Mouse (Mus musculus) spleen, adult 18-20 months (tissue): ENCODE results near the gene Zfp800.

Experiments used
- DNase-seq, 2 experiments: peaks; one replicate each; pipeline ENCODE4 v3.0.0; 2022; ENCODE audit warnings: mixed read lengths in 2 of 2

Zfp800 gene

DNA sequence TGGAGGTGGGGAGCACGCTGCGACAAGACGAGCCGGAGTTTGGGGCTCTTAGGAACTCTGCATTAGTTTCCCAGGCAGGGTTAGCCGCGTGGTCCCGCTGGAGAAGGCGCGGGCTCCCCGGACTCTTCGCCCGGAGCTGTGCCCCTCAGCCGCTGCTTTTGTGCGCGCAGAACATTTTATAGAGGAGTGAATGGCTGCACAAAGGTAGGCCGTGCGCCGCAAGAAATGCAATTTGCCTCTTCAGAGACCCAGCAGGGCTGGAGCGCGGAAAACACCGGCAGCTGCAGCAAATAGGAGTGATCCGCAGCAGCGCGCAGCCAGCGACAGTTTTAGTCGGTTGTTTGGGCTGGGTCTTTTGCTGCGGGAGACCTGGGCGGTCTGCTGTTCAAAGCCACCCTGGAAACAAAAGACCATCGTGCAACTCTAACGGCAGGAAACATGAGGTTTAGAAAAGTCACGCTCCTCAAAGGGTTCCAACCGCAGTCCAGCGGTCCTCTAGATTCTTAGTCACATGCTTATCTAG is at the start of gene Zfp800:
Gene Zfp800, minus strand, starts transcription at position 325 of the 523 bp plus-strand sequence.
- DNase-seq, result peak in 1 of 2 experiments; percentile 15

DNA sequence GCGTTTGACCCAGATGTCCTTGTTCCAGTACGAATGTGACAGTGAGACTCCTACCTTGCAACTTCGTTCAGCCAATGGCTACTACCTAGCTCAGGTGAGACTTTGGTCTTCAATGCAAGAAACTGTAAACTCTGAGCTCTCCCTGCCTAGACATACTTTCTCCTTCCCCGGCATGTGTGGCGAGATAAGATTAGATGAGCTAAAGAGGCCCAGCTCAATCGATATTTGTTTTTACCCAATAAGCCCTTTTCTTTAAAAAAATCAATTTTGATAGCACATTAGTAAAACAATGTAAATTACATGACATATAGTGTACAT is 33.7 kb upstream of the Zfp800 start:
- DNase-seq, result no peak

DNA sequence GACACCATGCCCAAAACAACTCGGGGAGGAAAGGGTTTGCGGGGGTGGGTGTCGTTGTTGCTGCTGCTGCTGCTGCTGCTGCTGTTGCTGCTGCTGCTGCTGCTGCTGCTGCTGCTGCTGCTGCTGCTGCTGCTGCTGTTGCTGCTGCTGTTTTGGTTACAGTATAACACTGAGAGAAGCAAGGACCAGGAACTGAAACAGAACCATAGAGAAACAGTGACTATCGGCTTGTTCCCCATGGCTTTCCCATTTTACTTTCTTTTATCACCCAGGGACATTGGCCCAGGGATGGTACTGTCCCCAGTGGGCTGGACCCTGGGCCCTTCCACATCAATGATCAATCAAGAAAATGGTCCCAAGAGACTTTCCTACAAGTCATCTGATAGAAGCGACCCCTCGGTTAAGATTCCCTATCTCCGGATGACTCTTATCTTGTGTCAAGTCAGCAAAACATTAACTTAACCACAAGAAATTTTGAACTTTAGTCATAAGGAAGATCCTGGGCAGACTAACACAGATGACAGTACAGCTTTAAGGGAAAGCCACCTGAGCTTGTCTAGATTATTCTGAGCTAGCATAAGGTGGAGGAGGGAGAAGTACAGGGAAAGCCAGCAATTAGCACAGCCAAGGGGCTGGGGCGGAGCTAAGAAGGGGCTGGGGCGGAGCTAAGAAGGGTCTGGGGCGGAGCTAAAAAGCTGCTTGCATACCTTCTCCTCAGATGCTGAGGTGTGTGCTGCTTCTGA is 33.2 kb upstream of the Zfp800 start:
- DNase-seq, result no peak

DNA sequence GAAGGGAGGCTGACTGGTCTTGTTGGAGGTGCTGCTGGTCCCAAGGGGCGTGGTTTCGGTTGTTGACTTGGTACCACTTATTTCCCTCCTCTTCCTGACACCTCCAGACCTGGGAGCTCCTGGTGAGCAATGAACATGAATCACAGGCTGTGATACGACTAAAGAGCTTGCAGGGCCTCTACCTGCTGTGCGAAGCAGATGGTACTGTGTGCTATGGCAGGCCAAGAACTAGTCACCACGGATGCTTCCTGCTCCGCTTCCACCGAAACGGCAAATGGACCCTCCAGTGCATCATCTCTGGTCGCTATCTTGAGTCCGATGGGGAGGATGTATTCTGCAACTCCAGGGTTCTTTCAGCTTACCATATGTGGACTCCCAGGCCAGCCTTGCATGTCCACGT is 32.1 kb upstream of the Zfp800 start:
- DNase-seq, result no peak

DNA sequence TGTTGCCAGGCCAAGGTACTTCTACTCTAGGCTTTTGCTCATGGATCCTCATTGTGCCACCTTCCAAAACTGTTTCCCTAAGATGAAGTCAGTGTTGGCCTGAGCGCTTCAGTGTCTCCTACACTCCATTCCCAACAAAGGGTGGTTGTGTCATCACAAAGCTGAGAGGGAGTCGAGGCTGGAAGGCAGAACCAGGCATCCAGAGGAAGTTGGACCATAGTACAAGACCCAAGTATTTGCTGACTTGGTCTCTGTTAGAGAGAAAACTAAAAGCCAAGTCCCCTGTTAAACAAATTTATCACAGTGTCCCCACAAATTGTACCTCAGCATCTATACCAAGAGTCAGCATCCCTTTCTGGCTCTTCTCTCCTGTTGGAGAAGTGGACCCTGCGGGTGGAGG is 30.5 kb upstream of the Zfp800 start, which contains the start of gene Gcc1:
Gene Gcc1, minus strand, starts transcription at position 101 of the 400 bp plus-strand sequence.
- DNase-seq, result no peak

DNA sequence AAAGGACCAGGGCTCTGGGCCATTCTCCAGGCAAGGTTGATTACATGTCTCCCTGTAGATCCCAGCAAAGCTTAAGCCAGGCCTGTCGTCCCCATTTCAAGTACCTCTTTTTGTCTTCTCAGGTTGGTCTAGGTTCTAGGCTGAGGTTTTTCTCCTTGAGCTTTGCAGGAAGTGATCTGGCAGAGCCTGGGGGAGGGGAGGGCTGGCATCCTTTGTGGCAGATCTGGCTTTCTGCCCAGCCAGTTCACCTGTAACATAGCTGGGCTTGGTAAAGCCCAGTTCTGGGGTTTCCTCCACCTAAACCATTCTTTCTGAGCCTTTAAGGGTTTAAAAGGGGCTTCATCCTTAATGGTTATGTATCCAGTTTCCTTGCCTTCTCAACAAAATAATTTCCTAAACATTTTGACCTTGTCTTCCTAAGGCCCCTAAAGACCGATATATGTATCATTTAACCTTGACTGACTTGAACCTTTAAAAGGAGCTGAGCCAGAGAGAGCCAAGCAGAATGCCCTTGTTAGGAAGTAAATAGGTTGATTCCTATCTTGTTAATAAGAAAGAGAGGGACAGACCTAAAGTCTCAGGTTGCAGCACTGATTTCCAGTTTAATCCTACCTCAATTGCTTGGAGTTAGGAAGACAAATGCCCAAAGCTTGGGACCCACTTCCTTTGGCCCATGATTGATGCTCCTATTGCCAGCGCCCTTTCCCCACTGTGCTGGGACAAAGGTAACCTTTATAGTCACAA is 29.5 kb upstream of the Zfp800 start, which contains the start of gene Fscn3:
Gene Fscn3, plus strand, starts transcription at position 694 of the 744 bp plus-strand sequence.
- DNase-seq, result no peak

DNA sequence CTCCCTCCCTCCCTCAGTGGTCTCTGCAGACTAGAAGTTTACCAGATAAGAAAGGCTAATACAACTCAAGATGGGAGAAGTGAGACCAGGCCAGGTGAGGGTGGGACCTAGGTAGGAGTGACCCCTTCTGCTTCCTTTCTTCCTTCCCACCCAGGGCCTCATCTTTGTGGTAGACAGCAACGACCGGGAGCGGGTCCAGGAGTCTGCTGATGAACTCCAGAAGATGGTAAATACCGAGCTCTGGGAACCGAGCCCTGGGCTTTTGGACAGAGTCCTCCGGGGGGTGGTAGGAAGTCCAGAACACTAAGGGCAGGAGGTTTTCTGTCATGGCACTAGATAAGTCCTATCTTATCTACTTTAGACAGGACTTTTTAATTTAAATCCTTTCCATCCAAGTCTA is 27.2 kb upstream of the Zfp800 start:
- no peak for DNase-seq

DNA sequence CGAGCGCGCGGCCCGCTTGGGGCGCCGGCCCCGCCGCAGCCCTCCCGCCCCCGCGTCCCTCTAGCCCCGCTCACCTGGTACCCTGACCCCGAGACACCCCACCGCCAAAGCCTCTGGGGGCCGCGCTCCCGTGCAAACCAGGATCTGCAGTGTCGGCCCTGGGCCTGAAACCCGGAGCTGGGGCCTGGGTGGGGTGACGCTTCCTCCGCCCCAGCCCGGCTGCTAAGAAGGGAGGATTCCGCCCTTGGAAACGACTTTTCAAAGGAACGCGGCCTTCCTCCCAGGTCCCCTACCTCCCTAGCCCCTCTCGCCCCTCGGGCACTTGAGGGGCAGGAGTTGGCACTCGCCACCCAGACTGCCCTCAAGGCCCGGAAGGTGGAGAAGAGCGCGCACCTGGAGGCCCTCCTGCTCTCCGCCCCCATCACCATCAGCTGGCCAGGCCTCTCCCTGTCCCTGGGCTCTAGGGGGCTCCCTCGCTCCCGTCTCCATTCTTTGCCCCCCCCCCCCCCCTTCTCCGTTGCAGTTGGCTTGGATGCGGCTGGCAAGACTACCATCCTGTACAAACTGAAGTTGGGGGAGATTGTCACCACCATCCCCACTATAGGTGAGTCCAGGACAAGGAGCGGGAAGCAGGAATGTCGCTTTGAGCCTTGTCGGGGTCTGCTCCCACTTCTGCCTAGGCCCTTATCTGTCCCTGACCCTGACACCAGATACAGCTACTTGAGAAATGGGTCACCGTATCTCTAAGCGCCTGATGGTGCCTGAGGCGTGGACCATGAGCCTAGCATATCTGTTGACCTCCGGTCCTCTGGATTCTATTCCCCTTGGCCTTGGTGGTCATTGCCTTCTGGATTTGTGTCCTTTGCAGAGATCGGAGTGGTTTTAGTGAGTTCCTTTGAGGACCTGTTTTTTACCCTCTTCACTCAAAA is 26.2 kb upstream of the Zfp800 start:
- DNase-seq, result peak in 1 of 2 experiments; percentile 43

DNA sequence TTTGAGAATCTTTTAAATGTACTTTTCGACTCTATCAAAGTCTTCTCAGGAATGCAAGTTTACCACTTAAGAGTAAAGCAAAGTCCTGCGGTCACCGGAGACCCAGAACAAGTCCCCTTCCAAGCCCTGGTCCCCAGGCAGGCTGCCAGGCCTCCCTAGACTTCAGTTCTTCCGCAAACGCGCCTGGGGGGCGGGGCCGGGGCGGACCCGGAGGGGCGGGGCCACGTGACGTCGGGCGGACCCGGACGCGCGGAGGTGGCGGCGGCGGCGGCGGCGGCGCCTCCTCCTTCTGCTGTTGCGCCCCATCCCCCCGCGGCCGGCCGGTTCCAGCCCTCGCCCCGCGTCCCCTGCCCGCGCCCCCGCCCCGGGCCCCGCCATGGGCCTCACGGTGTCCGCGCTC is 25.5 kb upstream of the Zfp800 start, which contains the start of gene Arf5:
Gene Arf5, plus strand, starts transcription at position 248 of the 400 bp plus-strand sequence.
- peak; percentile 91 to 98 for DNase-seq

DNA sequence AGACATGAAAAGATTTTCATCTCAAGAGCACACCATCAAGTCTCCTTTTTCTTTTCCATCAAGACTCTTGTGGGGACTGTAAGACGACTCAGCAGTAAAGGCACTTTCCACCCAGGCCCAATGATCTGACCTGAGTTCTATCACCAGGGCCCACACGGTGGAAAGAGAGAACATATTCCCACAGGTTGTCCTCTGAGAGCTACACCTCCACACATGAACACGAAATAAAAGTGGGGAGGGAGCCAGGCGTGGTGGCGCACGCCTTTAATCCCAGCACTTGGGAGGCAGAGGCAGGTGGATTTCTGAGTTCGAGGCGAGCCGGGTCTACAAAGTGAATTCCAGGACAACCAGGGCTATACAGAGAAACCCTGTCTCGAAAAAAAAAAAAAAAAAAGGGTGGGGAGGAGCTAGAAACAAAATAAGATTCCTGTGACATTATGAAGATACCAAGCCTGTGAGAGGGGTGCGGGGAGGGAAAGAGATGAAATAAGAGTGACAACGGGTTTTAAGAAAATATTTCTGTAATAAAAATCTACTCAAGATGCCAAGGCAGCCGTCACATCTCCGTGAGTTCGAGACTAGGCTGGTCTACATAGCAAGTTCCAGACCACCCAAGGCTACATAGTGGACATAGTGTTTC is 25.0 kb upstream of the Zfp800 start:
- DNase-seq, result no peak

DNA sequence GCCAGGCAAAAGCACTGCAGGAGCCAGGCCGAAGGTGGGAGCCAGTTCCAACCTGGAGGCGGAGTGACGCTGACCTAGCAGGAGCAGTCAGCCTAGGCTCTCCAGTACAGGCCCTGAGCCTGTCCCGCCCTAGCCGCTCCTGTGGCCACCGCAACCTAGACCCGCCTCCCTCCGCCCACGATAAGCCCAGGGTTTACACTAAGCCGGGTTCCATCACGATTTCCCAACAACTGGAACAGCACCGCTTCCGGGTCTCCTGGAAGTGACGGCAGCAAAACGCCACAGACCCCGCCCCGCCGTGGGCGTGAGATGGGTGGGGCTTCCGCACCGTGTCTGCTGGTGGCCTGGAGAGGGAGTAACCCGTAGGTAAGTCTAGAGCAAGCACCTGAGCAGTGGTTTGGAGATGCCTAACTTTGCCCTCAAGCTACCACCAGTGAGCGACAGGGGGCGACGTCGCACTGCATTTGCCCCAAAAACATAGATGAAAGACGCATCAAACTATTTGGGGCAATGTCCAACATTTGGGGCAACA is 23.7 kb upstream of the Zfp800 start:
- DNase-seq, result peak; percentile 90 to 97

DNA sequence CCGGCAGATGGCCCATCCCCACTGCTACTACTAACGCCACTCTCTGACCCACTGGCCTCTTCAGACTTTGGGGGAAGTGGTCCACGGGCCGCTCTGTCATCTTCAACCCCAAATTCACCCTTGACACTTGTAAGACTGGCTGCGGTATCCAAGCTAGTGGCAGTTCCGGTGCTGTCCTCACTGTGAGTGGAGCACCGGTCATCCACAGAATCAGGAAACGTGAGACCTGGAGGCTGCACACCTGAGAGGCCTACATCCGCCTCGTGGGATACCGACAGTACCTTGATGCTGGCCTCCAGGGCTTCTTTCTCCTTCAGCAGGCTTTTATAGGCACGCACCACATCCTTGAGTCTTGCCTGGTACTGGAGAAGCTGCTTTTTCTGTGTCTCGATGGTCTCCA is 23.1 kb upstream of the Zfp800 start:
- no peak for DNase-seq

DNA sequence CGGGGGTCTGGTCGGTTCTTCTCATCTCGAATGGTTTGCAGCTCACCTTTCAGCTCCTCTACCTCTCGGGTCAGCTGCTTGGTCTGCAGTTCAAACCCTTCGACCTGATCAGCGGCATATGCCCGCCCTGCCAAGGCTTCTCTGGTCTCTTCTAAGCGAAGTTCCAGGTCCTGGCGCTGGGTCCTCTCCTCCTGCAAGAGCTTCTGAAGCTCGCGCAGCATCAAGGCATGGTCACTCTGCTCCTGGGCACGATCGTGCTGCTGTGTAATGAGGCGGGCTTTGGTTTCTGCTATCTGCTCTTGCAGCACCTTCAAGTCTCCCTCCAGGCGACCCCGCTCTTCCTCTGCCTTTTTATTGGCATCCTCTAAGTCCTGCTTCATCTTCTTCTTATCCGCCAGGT is 22.6 kb upstream of the Zfp800 start:
- DNase-seq, result no peak

DNA sequence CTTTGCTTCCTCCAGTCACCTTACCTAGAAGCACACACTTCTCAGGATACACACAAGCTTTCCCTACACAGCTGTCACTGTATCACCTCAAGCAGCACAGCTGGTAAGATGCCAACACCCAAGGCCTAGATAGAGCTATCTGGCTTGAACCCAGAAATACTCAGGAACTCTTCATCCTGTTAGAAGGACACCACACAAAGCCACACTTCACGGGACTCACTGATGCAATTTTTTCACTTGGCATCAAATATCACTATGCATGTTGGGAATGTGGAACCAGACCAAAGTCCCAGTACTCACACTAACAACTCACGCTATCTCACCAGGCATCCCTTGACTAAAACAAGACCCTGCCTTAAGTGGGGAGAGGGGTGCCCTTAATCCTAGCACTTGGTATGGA is 21.9 kb upstream of the Zfp800 start:
- DNase-seq, result no peak

DNA sequence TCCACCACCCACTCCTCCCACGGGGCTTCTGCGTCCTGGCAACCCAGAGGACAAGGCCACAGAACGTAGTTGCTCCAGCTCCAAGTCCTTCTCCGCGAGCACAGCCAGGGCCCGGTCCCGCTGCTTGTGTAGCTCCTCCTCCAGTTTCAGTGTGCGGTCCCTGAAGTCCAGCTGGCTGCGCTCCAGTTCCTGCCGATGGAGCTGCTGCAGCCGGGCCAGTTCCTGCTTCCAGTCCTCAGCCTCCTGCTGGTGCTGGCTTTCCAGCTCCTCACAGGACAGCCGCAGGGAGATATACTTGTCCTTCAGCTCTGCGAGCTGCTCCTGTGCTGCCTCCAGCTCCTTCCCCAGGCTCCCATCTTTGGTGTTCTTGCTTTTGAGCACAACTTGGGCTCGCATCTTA is 20.6 kb upstream of the Zfp800 start:
- no peak for DNase-seq

DNA sequence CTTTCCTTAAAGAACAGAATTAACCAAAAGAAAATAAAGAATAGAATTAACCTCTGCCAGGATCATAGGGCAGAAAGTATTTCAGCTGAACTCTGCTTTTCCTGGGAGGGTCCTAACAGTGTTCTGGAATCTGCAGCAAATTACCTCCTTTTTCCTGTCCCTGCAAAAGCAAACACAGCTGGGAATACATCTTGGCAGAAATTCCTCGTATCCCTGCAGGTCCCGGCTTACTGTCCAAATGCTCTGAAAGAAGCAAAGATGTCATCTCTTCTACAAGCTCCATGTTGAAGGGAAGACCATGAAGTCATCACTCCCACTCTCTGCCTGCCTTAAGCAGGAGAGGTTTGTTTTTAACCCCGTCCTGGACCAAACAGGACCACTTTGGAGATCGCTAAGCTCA is 19.2 kb upstream of the Zfp800 start:
- no peak for DNase-seq

DNA sequence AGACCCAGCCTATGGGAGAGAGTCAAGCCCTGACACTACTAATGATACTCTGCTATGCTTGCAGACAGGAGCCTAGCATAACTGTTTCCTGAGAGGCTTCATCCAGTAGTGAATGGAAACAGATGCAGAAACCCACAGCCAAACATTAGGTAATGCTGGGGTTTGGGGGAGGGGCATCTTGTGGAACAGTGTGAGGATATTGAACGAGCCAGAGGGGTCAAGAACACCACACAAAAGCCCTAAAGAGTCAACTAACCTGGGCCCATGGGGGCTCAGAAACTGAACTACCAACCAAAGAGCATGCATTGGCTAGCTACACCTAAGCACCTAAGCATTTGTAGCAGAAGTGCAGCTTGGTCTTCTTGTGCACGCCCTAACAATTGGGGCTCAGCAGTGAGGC is 13.4 kb upstream of the Zfp800 start:
- no peak for DNase-seq

DNA sequence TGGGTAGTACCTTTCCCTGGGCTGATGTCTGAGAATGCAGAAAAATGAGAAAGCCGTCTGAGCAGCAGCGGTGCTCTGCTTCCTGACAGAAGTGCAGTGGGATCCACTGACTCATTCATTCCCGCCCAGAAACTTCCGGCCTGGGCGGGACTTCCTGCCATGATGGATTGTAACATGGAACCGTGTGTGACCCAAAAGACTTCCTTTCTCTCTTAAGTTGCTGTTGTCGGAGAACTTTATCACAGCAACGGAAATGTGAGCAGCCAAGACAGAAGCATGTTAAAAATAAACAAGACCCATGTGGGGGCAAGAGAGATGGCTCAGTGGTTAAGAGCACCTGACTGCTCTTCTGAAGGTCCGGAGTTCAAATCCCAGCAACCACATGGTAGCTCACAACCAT is 12.2 kb upstream of the Zfp800 start:
- DNase-seq, result no peak

DNA sequence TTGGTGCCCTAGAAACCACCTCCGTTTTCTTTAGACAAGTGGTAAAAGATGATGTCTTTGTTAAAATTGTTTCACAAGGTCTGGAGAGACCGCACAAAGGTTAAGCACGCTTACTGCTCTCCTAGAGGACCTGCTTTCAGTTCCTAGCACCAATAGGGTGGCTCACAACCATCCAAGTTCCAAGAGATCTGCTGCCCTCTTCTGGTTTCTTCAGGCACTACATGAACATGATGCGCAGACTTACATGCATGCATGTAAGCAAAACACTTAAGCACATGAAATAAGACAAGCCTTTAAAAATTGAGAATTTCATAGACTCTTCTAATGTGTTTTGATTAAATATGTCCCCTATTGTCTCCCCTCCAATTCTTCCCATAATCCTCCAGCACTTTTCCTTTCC is 2.0 kb upstream of the Zfp800 start:
- no peak for DNase-seq

DNA sequence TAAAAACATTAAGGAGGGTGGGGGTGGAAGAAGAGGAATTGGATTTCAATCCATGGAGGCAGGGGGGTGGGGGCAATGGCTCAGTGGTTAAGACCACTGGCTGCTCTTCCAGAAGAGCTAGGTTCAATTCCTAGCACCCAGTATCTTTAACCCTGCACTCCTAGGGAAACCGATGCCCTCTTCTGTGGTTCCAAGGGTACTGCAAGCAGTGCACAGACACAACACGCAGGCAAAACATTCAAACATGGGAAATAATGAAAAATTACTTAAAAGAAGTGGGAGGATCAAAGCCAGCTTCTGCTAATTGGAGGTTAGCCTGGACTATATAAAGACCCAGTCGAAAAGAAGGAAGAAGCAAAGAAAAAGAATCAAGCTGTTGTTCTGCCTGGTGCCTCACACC is 921 bp upstream of the Zfp800 start:
- no peak for DNase-seq

DNA sequence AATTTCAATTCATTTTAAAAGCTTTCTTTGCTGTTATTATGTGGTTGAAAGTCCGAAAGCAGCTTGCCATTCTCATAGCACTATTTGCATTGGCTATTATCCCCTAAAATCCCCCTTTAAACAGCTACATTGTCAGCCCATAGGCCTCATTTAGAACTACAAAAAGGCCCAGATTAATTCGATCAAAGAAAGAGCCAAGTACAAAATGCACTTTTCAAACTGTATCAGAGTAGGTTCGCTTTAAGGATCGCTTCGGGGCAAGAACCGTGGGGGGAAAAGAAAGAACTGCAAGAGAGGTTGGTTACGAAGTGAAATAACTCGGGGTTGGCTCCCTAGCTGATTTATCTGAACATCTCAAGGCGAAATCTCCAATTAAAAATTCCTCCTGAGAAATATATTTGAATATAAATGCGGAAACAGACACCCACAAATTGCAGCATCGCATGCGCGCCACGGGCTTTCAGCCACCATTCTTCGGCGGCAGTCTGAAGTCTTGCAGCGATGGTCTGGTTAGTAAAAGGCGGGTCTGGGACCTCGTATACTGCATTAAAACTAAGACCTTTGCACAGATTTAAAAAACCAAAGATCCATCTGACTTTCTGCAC is 850 bp downstream of the Zfp800 start:
- no peak for DNase-seq
